Mouse (Mus musculus): Measurements from ENCODE around the gene Olfr424.

Olfr424 gene

DNA sequence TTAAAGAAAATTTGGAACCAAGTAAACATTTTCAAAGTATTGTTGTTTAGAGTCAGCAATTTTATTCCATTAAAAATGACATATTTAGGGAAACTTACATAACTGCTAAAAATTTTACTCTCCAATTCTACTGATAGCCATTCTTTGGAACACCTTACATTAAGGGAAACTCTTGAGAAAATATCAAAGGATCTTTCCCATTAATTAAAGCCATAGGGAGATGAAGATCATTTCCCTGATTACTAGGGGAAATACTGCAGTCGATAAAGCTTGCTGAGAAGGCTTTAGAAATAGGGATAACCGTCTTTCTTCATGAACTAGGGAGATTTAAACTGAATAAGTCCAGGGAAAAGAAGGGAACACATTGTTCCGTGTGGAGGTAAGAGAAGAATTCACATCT, at the start of gene Olfr424:
Gene Olfr424, plus strand, starts transcription at position 301 of the 400 bp plus-strand sequence.
- no peak for DNase-seq (ENCODE audit: low spot score)

DNA sequence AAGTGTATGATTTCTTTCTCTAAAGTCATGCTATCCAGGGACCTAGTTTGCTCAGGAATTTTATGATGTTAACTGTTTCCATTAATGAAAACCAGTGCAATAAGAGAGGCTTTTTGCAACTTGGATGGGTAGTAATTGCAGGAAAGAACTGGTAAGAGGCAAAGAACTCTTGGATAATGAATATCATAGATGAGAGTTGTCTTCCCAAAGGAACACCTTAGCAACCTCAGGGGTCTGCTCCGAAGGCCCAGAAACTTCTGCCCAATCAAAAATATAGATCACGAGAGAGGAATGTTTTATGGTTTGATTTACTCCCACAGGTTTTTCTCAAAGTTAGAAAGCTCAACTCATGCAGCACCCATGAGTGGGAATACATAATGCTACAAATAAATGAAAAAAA, 47.3 kb upstream of the Olfr424 start, which contains the start of gene Olfr429:
Gene Olfr429, plus strand, starts transcription at position 301 of the 400 bp plus-strand sequence.
- DNase-seq (ENCODE audit: low spot score): no peak

GRCm38 (mm10) chr1:174096591-174096990, 34.7 kb upstream of the Olfr424 start, which contains the start of gene Olfr427:
TSS of gene Olfr427 (plus strand) at chr1:174096891.
- no peak for DNase-seq (ENCODE audit: low spot score)

- DNase-seq (ENCODE audit: low spot score): no peak
Observed at GRCm38 (mm10) chr1:174103735-174104134, 27.6 kb upstream of the Olfr424 start.

DNA sequence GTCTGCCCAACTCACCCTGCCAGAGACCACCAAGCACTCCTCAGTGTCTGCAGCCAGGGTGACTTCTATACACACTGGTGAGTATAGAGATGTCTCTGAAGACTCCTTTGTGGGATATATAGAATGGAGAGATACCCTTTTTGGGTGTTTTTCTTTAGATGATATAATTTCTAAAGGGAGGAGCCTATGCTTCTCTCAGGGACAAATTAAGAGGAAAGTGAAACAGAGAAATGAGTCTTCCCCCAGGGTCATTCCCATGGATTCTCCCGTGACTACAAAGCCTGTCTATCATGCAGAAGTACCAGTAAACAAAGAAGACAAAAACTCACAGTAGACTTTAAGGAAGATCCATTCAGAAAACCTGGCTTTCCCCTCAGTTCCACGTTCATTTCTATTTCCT, 10.3 kb upstream of the Olfr424 start, which contains the start of gene Olfr231:
Gene Olfr231, minus strand, starts transcription at position 101 of the 400 bp plus-strand sequence.
- no peak for DNase-seq (ENCODE audit: low spot score)

- no peak for DNase-seq (ENCODE audit: low spot score)
Observed at GRCm38 (mm10) chr1:174131999-174132398, 682 bp downstream of the Olfr424 start.

DNA sequence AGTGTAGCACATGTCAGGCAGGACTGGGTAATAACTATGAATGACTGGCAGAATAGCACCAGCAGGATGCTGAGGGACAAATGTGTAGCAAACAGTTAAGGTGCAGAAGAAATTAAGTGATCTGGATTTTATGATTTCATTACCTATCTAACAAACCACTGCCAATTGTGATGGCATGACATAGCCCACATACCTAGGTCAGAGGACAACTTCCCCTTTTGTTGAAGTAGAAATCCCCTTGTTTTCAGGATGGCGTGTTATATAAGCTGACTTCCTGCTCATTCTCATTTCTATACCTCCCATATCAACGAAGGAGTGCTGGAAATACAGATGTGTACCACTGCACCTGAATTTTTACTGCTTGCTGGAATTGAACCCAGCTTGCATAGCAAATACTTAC, 10.1 kb downstream of the Olfr424 start:
- DNase-seq (ENCODE audit: low spot score): no peak

DNA sequence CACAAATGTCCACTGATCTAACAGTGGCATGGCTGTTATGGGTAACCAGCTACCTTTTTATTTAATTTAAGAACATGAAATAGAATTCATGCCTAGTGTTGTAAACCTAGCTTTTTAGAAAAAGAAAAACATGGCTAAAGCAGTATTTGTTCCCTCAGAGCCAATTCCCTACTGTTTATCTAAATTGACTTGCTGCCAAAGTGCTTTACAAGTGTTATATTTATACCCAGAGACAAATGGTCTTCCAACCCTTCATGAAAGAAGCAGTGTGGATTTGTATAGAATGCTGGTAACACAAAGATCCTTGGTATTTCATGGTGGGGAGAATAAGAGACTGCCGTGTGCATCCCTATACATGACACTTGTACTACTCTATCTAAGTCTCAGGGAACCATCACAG, 15.4 kb downstream of the Olfr424 start:
- DNase-seq (ENCODE audit: low spot score): no peak

GRCm38 (mm10) chr1:174149289-174149688, 18.0 kb downstream of the Olfr424 start:
- DNase-seq (ENCODE audit: low spot score): no peak

DNA sequence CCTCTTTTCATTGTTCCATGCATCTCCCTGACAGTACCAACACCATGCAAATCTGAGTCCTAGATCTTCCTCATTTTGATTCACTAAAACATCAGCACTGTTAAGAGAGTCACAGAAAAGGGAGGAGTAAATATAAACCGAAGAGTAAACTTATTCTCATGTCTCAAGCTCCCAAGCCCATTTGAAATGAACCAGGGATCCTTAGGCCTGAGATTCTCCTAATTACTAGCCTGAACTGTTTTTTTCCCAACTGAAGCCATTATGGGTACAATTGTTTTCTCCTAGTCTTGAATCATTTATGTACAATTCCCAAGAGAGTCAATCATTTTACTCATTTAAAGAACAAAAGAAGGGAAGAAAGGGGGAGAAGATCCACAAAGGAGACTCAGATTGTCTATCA, 24.0 kb downstream of the Olfr424 start, which contains the start of gene Olfr420:
Gene Olfr420, plus strand, starts transcription at position 301 of the 400 bp plus-strand sequence.
- DNase-seq (ENCODE audit: low spot score): no peak

DNA sequence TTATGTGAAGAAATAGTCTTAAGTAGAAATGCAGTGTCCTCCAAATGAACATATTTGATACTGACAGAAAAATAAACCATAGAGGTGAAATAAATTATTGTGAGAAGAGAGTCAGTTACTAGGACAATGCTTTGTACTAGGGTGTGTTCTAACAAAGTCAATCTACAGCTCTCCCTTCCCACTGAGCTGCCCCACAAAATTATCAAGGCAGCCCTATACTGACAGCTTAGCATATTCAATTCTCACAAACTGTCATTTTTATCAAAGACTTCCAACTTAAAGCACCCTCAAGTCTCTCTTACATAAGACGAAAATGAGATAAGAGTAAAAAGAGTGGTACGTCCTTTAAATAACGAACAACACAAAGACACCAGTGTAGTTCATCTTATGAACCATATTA, 26.3 kb downstream of the Olfr424 start:
- DNase-seq (ENCODE audit: low spot score): no peak

GRCm38 (mm10) chr1:174158512-174158911, 27.2 kb downstream of the Olfr424 start:
- DNase-seq (ENCODE audit: low spot score): no peak

- no peak for DNase-seq (ENCODE audit: low spot score)
Observed at GRCm38 (mm10) chr1:174159095-174159494, 27.8 kb downstream of the Olfr424 start.

DNA sequence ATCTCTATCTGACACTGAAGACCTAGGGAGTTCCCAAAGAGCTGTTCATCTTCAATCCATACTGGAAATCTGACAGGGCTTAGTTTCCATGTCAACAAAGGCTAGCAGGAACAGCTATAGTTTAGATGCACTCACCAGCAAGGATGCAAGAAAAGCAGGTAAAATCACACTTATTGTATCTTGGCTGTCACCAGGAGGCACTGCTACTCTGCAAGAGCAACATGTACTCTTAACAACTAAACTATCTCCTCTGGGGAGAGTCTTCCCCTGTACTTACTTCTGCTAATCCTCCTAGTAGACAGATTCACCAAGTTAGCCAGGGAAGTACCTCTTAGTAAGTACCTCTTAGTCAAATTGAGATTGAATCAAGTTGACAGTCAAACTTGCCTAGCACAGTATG, 37.7 kb downstream of the Olfr424 start:
- no peak for DNase-seq (ENCODE audit: low spot score)

DNA sequence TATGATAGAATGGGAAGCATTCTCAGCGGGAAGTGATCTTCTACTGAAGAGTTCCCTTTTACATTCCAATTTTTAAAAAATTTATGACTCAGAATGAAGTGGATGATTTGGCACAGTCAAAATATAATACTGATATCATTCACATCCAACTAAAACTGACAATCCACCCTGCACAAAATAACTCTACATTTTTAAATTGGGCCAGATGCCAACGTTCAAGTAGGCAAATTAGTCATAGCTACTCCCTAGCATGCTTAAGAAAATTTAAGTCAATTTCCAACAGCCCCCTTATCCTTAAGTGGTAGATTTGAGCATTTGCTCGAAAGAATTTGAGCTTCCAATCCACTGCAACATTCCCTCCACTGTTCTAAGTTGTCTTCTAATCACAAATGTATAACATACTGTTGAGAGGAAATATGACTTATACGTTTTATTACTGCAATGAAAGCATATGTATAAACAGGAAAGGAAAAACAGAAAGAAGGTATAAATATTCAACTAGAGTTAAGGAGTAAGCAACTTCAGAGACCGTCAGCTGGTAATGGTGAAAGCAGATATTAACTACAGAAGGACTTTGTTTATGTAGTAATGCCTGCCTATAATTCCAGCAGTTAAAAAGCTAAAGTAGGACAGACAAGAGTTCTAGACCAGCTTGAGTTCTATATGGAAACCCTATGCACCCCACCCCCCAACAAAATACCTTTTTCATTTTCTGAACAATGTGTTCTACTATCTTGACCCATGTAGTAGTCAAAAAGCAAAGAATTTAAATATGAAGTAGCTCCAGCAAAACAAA, 39.6 kb downstream of the Olfr424 start:
- no peak for DNase-seq (ENCODE audit: low spot score)

DNA sequence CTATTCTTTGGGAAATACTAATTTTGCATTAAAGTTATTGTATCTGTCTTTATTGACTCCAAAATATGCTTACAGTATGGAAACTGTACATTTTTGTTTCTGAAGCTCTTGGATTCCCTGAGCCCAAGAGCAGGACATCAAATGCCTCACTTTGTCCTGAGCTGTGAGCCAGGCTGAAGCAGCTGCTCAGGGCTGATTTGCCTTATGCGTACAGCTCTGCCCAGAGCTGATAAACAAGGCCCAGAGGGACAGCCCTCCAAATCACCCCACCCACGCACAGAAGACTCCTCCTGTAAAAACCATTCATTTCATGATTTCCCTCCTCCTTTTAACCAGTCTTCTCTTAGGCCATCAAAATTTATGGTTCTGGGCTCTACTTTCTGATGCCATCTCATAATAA, 40.2 kb downstream of the Olfr424 start:
- DNase-seq (ENCODE audit: low spot score): no peak

- DNase-seq (ENCODE audit: low spot score): no peak
Observed at GRCm38 (mm10) chr1:174172605-174173004, 41.3 kb downstream of the Olfr424 start, which contains the start of gene Spta1. TSS of gene Spta1 (plus strand) at chr1:174172776.
